Mouse (Mus musculus) liver, adult 2 months (tissue): Measurements from ENCODE around the gene Crabp1. TPM values are rescaled to one million over a fixed set of nuclear protein-coding genes. Genes with fewer than 3 reads are reported as not detected.

Source experiments
- DNase-seq: peaks from one replicate; pipeline ENCODE4 v3.0.0-alpha.2; 2011; ENCODE audit warnings: low read depth, low spot score; ENCODE audit errors: extremely low read depth
- H3K27ac ChIP-seq: fragments of 200-500 bp; replicated peaks from 2 replicates; pipeline ENCODE4 v1.5.1; 2012; ENCODE audit warnings: low read depth, mild to moderate bottlenecking, control low read depth, inconsistent platforms, low read length; ENCODE audit not compliant: insufficient read depth
- H3K27me3 ChIP-seq: fragments of 200-500 bp; 2 replicates; pipeline ENCODE4 v1.6.1; 2012; ENCODE audit warnings: mild to moderate bottlenecking, moderate library complexity, low read length, inconsistent platforms; ENCODE audit not compliant: control insufficient read depth, insufficient read depth
- H3K36me3 ChIP-seq: fragments of 200-500 bp; 2 replicates; pipeline ENCODE4 v1.6.1; 2012; ENCODE audit warnings: low read length, inconsistent platforms; ENCODE audit not compliant: control insufficient read depth, insufficient read depth
- H3K4me1 ChIP-seq: fragments of 200-500 bp; 2 replicates; pipeline ENCODE4 v1.6.1; 2011; ENCODE audit warnings: low read length; ENCODE audit not compliant: control insufficient read depth, insufficient read depth
- H3K4me3 ChIP-seq: fragments of 200-500 bp; 2 replicates; pipeline ENCODE4 v1.5.1; 2011; ENCODE audit warnings: low read depth, mild to moderate bottlenecking, control low read depth, low read length, moderate library complexity; ENCODE audit not compliant: insufficient read depth
- H3K79me2 ChIP-seq: fragments of 200-500 bp; 2 replicates; pipeline ENCODE4 v1.6.1; 2012; ENCODE audit warnings: inconsistent platforms, mild to moderate bottlenecking, low read length, moderate library complexity; ENCODE audit not compliant: control insufficient read depth, insufficient read depth
- H3K9ac ChIP-seq: fragments of 200-500 bp; 2 replicates; pipeline ENCODE4 v1.6.1; 2012; ENCODE audit warnings: low read depth, mild to moderate bottlenecking, control low read depth, inconsistent platforms, low read length
- CTCF ChIP-seq: fragments of 200-500 bp; IDR thresholded peaks from 2 replicates; pipeline ENCODE4 v1.5.1; 2011; ENCODE audit warnings: low read depth, low read length, control low read depth
- POLR2A ChIP-seq: fragments of 200-500 bp; IDR thresholded peaks from 2 replicates; pipeline ENCODE4 v1.6.1; 2011; ENCODE audit warnings: low read length, control low read depth; ENCODE audit not compliant: insufficient read depth; ENCODE audit errors: extremely low read depth
- WGBS: fragments of 180-500 bp; shearing (Covaris S2); methylation state at CpG from one replicate; pipeline ENCODE4 v1.1.7; 2018; 5-methylcytosine and 5-hydroxymethylcytosine counted together
- polyA plus RNA-seq: library from polyadenylated mRNA; depleted of rRNA; stranded (reverse); fragments of >200 nt; gene quantifications from 2 replicates; pipeline ENCODE4 v1.2.3, GENCODE M21; 2012
- total RNA-seq: library from RNA; depleted of rRNA; stranded (reverse); fragments of >200 nt; gene quantifications from 2 replicates; pipeline ENCODE4 v1.2.3, GENCODE M21; 2014

Crabp1 gene
- total and polyA plus RNA-seq, 2 experiments: not detected

DNA sequence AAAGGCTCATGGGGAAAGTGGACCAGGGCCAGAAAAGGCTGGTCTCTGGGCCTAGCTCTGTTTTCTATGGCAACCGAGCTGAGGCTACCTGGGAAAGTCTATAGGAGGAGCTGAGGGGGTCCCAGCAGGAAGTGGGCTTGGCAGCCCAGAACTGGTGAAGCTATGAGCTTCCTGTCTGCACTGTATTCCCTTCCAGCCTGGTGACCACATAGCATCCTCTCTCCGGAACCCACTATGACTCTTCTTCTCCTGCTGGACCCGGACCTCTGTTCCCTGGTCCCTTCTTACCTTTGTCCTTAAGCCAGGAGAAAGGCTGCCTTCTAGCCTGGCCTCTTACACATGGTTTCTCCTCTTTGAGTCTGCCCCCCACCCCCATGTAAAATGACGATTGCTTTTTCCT is 20.7 kb upstream of the Crabp1 start:
- no peaks in the 10 kb centered on the region for H3K27me3 ChIP-seq
- 68% methylated on average over 4 of the region's 4 CpGs for WGBS
- DNase-seq: no peak
- TF ChIP-seq CTCF (no peak), POLR2A (no peak)
- H3K27ac ChIP-seq: no peak overlapping the region
- H3K4me1 ChIP-seq: no peaks in the 10 kb centered on the region
- no peaks in the 10 kb centered on the region for H3K79me2 ChIP-seq
- no peak overlapping the region for H3K9ac ChIP-seq
- no peaks in the 10 kb centered on the region for H3K36me3 ChIP-seq
- no peak overlapping the region for H3K4me3 ChIP-seq

DNA sequence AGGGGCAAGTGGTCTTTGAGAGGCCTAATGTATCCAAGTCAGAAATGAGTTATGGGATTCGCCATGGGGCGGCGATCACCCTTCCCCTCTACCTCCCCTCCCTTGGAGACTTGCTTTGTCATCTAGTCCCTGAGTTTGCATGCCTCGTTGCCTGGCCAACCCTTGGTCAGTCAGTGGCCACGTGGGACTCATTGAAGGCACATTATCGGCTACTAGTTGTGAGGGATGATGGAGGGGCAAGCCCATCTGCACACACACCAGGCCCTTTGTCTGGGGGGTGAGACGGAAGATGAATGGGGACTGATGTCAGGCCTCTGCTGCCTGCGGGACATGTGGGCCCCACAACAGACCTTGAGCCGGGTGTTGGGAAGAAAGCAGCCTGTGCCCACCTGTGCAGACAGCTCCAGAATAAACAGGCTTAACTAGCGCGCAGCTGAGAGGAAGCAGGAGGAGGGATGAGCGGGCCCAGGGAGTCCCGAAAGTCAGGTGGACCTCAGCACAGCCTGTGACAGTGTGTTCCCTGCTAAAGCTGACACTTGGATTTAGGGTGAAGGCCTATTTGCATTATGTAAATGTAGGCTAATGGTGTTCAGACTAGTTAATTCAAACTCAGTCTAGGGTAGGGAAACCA is 18.7 kb upstream of the Crabp1 start:
- TF ChIP-seq CTCF: no peak
- TF ChIP-seq POLR2A: no peak
- DNase-seq: no peak
- no peak overlapping the region for H3K27ac ChIP-seq
- no peaks in the 10 kb centered on the region for H3K4me1 ChIP-seq
- H3K9ac ChIP-seq: no peak overlapping the region
- H3K36me3 ChIP-seq: no peaks in the 10 kb centered on the region
- no peaks in the 10 kb centered on the region for H3K79me2 ChIP-seq
- WGBS: 86% methylated on average over 13 of the region's 13 CpGs
- H3K27me3 ChIP-seq: no peaks in the 10 kb centered on the region
- no peak overlapping the region for H3K4me3 ChIP-seq

DNA sequence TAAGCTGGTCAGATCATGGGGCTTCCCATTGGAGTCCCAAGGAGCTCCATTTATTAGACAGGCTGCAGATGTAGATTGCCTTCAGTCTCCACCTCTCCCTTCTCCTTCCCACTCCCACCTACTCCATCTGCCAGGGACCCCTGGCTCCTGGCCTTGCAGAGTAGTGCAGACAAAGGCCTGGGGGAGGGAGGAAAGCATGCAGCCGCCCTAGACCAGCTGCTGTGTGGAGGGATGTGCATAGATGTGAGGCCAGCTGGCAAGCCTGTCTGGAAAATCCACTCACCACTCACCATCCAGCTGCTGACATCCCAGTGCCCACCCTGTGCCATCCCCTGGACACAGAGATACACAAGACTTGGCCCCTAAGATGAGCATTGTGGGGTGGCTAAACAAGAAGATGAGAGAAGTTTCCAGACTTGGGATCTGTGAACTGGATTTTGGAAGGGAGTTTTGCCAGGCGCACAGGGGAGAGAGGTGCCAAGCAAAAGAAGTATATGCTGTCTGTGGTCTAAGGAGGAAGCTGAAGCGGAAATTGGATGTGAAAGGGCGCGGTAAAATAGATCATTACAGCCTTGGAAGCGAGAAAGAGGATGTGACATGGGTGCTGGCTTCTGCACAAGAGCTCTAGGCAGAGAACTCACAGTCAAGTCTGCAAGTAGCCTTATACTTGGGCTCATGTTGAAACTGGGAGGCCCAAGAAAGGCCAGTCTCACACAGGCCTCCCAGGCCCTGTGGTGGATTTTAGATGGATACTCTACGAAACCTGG is 14.2 kb upstream of the Crabp1 start:
- Histone ChIP-seq H3K27me3 (no peaks in the 10 kb centered on the region; the same call in 1 of the 2 replicates), H3K4me3 (no peak overlapping the region), H3K4me1 (no peaks in the 10 kb centered on the region), H3K9ac (no peak overlapping the region), H3K79me2 (no peaks in the 10 kb centered on the region), H3K27ac (no peak overlapping the region), H3K36me3 (no peaks in the 10 kb centered on the region)
- WGBS: 85% methylated on average over 7 of the region's 7 CpGs
- no peak for TF ChIP-seq CTCF
- no peak for TF ChIP-seq POLR2A
- no peak for DNase-seq

DNA sequence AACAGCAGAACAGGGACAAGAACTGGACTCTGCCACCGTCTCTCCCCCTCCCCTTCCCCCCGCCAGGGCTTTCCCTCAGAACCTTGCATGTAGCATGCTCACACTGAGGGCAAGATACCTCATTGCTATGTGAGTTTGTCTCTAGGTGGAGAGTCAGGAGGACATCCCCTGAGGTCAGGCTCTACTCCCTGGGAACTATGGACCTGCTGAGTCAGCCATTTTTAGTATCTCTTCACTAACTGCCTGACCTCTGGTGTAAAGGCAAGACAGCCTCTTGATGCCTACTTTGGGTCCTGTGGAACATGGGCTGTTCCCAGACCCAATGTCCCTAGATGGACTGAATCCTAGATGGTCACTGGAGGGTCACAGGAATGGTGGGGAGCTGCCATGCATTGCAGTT is 12.9 kb upstream of the Crabp1 start:
- Histone ChIP-seq H3K36me3 (no peaks in the 10 kb centered on the region), H3K27ac (no peak overlapping the region), H3K9ac (no peak overlapping the region), H3K4me3 (no peak overlapping the region), H3K27me3 (no peaks in the 10 kb centered on the region; the same call in 1 of the 2 replicates), H3K4me1 (no peaks in the 10 kb centered on the region), H3K79me2 (no peaks in the 10 kb centered on the region)
- no peak for DNase-seq
- TF ChIP-seq POLR2A (no peak), CTCF (no peak)
- WGBS: 80% methylated on average over 2 of the region's 2 CpGs

- H3K4me1 ChIP-seq: no peaks in the 10 kb centered on the region
- no peak overlapping the region for H3K9ac ChIP-seq
- H3K27me3 ChIP-seq: no peaks in the 10 kb centered on the region; the same call in none of the 2 replicates
- H3K4me3 ChIP-seq: no peak overlapping the region
- no peaks in the 10 kb centered on the region for H3K79me2 ChIP-seq
- DNase-seq: no peak
- no peak overlapping the region for H3K27ac ChIP-seq
- WGBS: 57% methylated on average over 21 of the region's 21 CpGs
- no peaks in the 10 kb centered on the region for H3K36me3 ChIP-seq
- no peak for TF ChIP-seq CTCF
- TF ChIP-seq POLR2A: no peak
These were observed 12.2 kb upstream of the Crabp1 start for GRCm38 (mm10) chr9:54752201-54752943.

DNA sequence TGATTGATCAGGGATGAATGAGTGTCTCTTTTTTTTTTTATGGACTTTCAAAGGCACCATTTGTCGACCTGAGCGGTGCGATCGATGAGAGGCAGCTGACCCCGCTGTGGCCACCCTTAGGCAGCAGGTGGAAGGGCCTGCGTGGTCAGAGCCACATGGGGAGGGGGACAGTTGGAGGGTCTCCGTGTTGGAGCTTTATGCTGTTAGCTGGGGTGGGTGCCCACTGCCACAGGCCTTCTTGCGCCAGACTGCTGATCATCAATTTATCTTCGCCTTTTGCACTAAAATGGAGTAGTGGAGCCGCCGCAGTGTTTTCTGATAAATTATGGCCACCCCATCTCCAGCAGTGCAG is 11.6 kb upstream of the Crabp1 start:
- no peak overlapping the region for H3K4me3 ChIP-seq
- no peaks in the 10 kb centered on the region; the same call in none of the 2 replicates for H3K27me3 ChIP-seq
- DNase-seq: no peak
- H3K9ac ChIP-seq: no peak overlapping the region
- no peaks in the 10 kb centered on the region for H3K4me1 ChIP-seq
- no peak overlapping the region for H3K27ac ChIP-seq
- TF ChIP-seq CTCF: no peak
- TF ChIP-seq POLR2A: no peak
- 65% methylated on average over 11 of the region's 11 CpGs for WGBS
- H3K36me3 ChIP-seq: no peaks in the 10 kb centered on the region
- no peaks in the 10 kb centered on the region for H3K79me2 ChIP-seq
